Mouse (Mus musculus) lung, postnatal 0 days (tissue): ENCODE results near the gene Srarp. TPM values are rescaled to one million over a fixed set of nuclear protein-coding genes. Genes with fewer than 3 reads are reported as not detected.

Experiments used
- ATAC-seq: fragments of 200-750 bp; cut with Nextera tagmentation; 2 replicates; pipeline ENCODE4 v1.8.0; 2017; ENCODE audit warnings: moderate library complexity
- DNase-seq: peaks from one replicate; pipeline ENCODE4 v3.0.0-alpha.2; 2016; ENCODE audit warnings: low spot score
- H3K27ac ChIP-seq: fragments of 300-500 bp; sonication (generic); 2 replicates; pipeline ENCODE4 v1.5.1; 2014; ENCODE audit warnings: antibody characterized with exemption, mild to moderate bottlenecking, low read length, mixed read lengths
- H3K27me3 ChIP-seq: fragments of 300-500 bp; sonication (generic); replicated peaks from 2 replicates; pipeline ENCODE4 v1.6.1; 2014; ENCODE audit warnings: low read length, mixed read lengths; ENCODE audit not compliant: insufficient read depth
- H3K36me3 ChIP-seq: fragments of 300-500 bp; sonication (generic); 2 replicates; pipeline ENCODE4 v1.6.1; 2014; ENCODE audit warnings: low read length, mixed read lengths; ENCODE audit not compliant: insufficient read depth
- H3K4me1 ChIP-seq: fragments of 300-500 bp; sonication (generic); 2 replicates; pipeline ENCODE4 v1.6.1; 2014; ENCODE audit warnings: antibody characterized with exemption, low read depth, low read length, mixed read lengths; ENCODE audit not compliant: insufficient read depth
- H3K4me2 ChIP-seq: fragments of 300-500 bp; sonication (generic); replicated peaks from 2 replicates; pipeline ENCODE4 v1.6.1; 2014; ENCODE audit warnings: low read depth, mild to moderate bottlenecking, low read length, moderate library complexity, mixed read lengths
- H3K4me3 ChIP-seq: fragments of 300-500 bp; sonication (generic); 2 replicates; pipeline ENCODE4 v1.5.1; 2014; ENCODE audit warnings: low read depth, low read length
- H3K9ac ChIP-seq: fragments of 300-500 bp; sonication (generic); replicated peaks from 2 replicates; pipeline ENCODE4 v1.6.1; 2014; ENCODE audit warnings: low read depth, mild to moderate bottlenecking
- H3K9me3 ChIP-seq: fragments of 300-500 bp; sonication (generic); 2 replicates; pipeline ENCODE4 v1.6.1; 2016; ENCODE audit warnings: low read length, mixed read lengths
- CTCF ChIP-seq: IDR thresholded peaks from 2 replicates; pipeline ENCODE4 v1.5.1; 2016; ENCODE audit warnings: antibody characterized with exemption, mild to moderate bottlenecking
- EP300 ChIP-seq: IDR thresholded peaks from 2 replicates; pipeline ENCODE4 v1.6.1; 2016; ENCODE audit warnings: antibody characterized with exemption, mild to moderate bottlenecking, control low read depth
- WGBS: fragments of 180-500 bp; shearing (Covaris S2); extraction: QIAGEN DNeasy Blood & Tissue Kit; methylation state at CpG from one replicate; pipeline ENCODE4 v1.1.7; 2014; 5-methylcytosine and 5-hydroxymethylcytosine counted together
- polyA plus RNA-seq: library from polyadenylated mRNA; unstranded; fragments of >200 nt; fragmentation: Nextera tagmentation; extraction: Ambion mirVana; gene quantifications from 2 replicates; pipeline ENCODE4 v1.2.1, GENCODE M21; 2015

Gene Srarp
- polyA plus RNA-seq, 1 experiment from 2014 or later, result not detected

GRCm38 (mm10) chr4:141419398-141420191 lies 16.3 kb downstream of the Srarp start:
- H3K9ac ChIP-seq, result no peak overlapping the region

GRCm38 (mm10) chr4:141415924-141416323 lies 20.0 kb downstream of the Srarp start, which contains the start of gene Clcnkb:
TSS of gene Clcnkb (minus strand) at chr4:141416014.
- DNase-seq (no peak), ATAC-seq (no peak)
- no peak within 1 kb of the TSS for H3K9ac ChIP-seq
- TF ChIP-seq CTCF (no peak), EP300 (no peak)
- no peak within 1 kb of the TSS for H3K4me2 ChIP-seq
- 50% methylated on average over 7 of the region's 7 CpGs for WGBS
- H3K27me3 ChIP-seq, result no peaks in the 10 kb centered on the region
- no peak within 1 kb of the TSS for H3K27ac ChIP-seq
- H3K4me1 ChIP-seq, result no peaks in the 10 kb centered on the region
- no peaks in the 10 kb centered on the region for H3K9me3 ChIP-seq
- no peaks in the 10 kb centered on the region for H3K36me3 ChIP-seq
- H3K4me3 ChIP-seq, result no peak within 1 kb of the TSS

More at GRCm38 (mm10) chr4:141419398-141420191, 16.3 kb downstream of the Srarp start:
- ATAC-seq, result peak; percentile 52
- no peak overlapping the region for H3K4me3 ChIP-seq
- 53% methylated on average over 27 of the region's 27 CpGs for WGBS
- no peak overlapping the region for H3K27ac ChIP-seq
- TF ChIP-seq CTCF (no peak), EP300 (no peak)
- H3K9me3 ChIP-seq, result no peaks in the 10 kb centered on the region
- H3K27me3 ChIP-seq, result no peaks in the 10 kb centered on the region
- H3K4me1 ChIP-seq, result no peaks in the 10 kb centered on the region; the same call in 1 of the 2 replicates
- peak; percentile 35 for DNase-seq
- H3K36me3 ChIP-seq, result no peaks in the 10 kb centered on the region
- H3K4me2 ChIP-seq, result no peak overlapping the region

GRCm38 (mm10) chr4:141411430-141411992 lies 24.4 kb downstream of the Srarp start:
- Histone ChIP-seq H3K36me3 (no peaks in the 10 kb centered on the region), H3K27ac (no peak overlapping the region), H3K4me1 (no peaks in the 10 kb centered on the region), H3K9me3 (no peaks in the 10 kb centered on the region), H3K9ac (no peak overlapping the region), H3K27me3 (no peaks in the 10 kb centered on the region), H3K4me2 (no peak overlapping the region), H3K4me3 (no peak overlapping the region)
- no peak for ATAC-seq
- 20% methylated on average over 22 of the region's 22 CpGs for WGBS
- no peak for DNase-seq
- TF ChIP-seq CTCF, result peak; percentile 41; the same call in 1 of the 2 replicates
- TF ChIP-seq EP300, result no peak

- ATAC-seq (no peak), DNase-seq (no peak)
- Histone ChIP-seq H3K36me3 (no peaks in the 10 kb centered on the region), H3K27me3 (no peaks in the 10 kb centered on the region), H3K4me2 (no peak overlapping the region), H3K4me1 (no peaks in the 10 kb centered on the region), H3K4me3 (no peak overlapping the region), H3K9me3 (no peaks in the 10 kb centered on the region), H3K9ac (no peak overlapping the region), H3K27ac (no peak overlapping the region)
- 84% methylated on average over 3 of the region's 3 CpGs for WGBS
- no peak for TF ChIP-seq EP300
- no peak for TF ChIP-seq CTCF
Observed at GRCm38 (mm10) chr4:141408577-141408976, 27.3 kb downstream of the Srarp start.

GRCm38 (mm10) chr4:141406516-141407299 lies 29.2 kb downstream of the Srarp start:
- Histone ChIP-seq H3K27ac (no peak overlapping the region), H3K27me3 (no peaks in the 10 kb centered on the region), H3K4me3 (no peak overlapping the region), H3K9me3 (no peaks in the 10 kb centered on the region), H3K9ac (no peak overlapping the region), H3K36me3 (no peaks in the 10 kb centered on the region), H3K4me2 (no peak overlapping the region), H3K4me1 (no peaks in the 10 kb centered on the region)
- ATAC-seq (peak; percentile 60), DNase-seq (peak; percentile 69)
- 24% methylated on average over 12 of the region's 14 CpGs for WGBS
- TF ChIP-seq CTCF (peak; percentile 88), EP300 (no peak)

- Histone ChIP-seq H3K27me3 (no peaks in the 10 kb centered on the region), H3K36me3 (no peaks in the 10 kb centered on the region), H3K4me1 (no peaks in the 10 kb centered on the region), H3K27ac (no peak overlapping the region), H3K9me3 (no peaks in the 10 kb centered on the region), H3K9ac (no peak overlapping the region), H3K4me3 (no peak overlapping the region), H3K4me2 (no peak overlapping the region)
- no peak for DNase-seq
- no peak for ATAC-seq
- TF ChIP-seq EP300 (no peak), CTCF (no peak)
- WGBS, result 89% methylated on average over 3 of the region's 3 CpGs
Observed at GRCm38 (mm10) chr4:141405314-141405622, 30.6 kb downstream of the Srarp start.
